Mouse (Mus musculus) right cerebral cortex, postnatal 36 days (tissue): Measurements from ENCODE around the gene Nsg1.
A peak's percentile ranks its signal among the peaks of the same experiment; 100 is the strongest.

ENCODE experiments used
- DNase-seq, 2 experiments: peaks; one replicate each; pipeline ENCODE4 v3.0.0; 2022; ENCODE audit warnings: low spot score in 2 of 2, mixed read lengths in 1 of 2

Nsg1 gene

GRCm38 (mm10) chr5:38159634-38160413, at the start of gene Nsg1:
Gene Nsg1 (minus strand): TSS chr5:38159907.
- no peak for DNase-seq

GRCm38 (mm10) chr5:38208985-38209384, 49.3 kb upstream of the Nsg1 start:
- no peak for DNase-seq

GRCm38 (mm10) chr5:38205303-38205726, 45.6 kb upstream of the Nsg1 start:
- DNase-seq = peak in 1 of 2 experiments; percentile 16

- DNase-seq = no peak
These were observed 40.0 kb upstream of the Nsg1 start for GRCm38 (mm10) chr5:38199686-38200085.

GRCm38 (mm10) chr5:38197482-38197823, 37.7 kb upstream of the Nsg1 start:
- DNase-seq = peak; percentile 74 to 75

- DNase-seq = no peak
These were observed 37.2 kb upstream of the Nsg1 start for GRCm38 (mm10) chr5:38196821-38197481.

GRCm38 (mm10) chr5:38195941-38196340, 36.2 kb upstream of the Nsg1 start:
- no peak for DNase-seq

- no peak for DNase-seq
These were observed 35.2 kb upstream of the Nsg1 start for GRCm38 (mm10) chr5:38194946-38195345.

- DNase-seq = no peak
These were observed 31.2 kb upstream of the Nsg1 start for GRCm38 (mm10) chr5:38190907-38191306.

- no peak for DNase-seq
These were observed 27.3 kb upstream of the Nsg1 start for GRCm38 (mm10) chr5:38187006-38187405.

- no peak for DNase-seq
These were observed 25.1 kb upstream of the Nsg1 start for GRCm38 (mm10) chr5:38184688-38185285.

GRCm38 (mm10) chr5:38174256-38174912, 14.7 kb upstream of the Nsg1 start:
- no peak for DNase-seq

GRCm38 (mm10) chr5:38173766-38174165, 14.1 kb upstream of the Nsg1 start:
- no peak for DNase-seq

- DNase-seq = no peak
These were observed 8.8 kb upstream of the Nsg1 start for GRCm38 (mm10) chr5:38168497-38168896.

GRCm38 (mm10) chr5:38158947-38159633, 617 bp downstream of the Nsg1 start:
- peak; percentile 65 to 72 for DNase-seq

- DNase-seq = peak; percentile 57 to 71
These were observed 1.2 kb downstream of the Nsg1 start for GRCm38 (mm10) chr5:38158501-38158946.

GRCm38 (mm10) chr5:38157481-38158020, 2.2 kb downstream of the Nsg1 start:
- no peak for DNase-seq

GRCm38 (mm10) chr5:38153636-38154035, 6.1 kb downstream of the Nsg1 start:
- no peak for DNase-seq

- DNase-seq = no peak
These were observed 7.3 kb downstream of the Nsg1 start for GRCm38 (mm10) chr5:38152201-38153108.

GRCm38 (mm10) chr5:38151264-38151663, 8.4 kb downstream of the Nsg1 start:
- DNase-seq = peak in 1 of 2 experiments; percentile 70
